Mouse (Mus musculus) stomach, postnatal 0 days (tissue): Measurements from ENCODE around the gene Crb2.

Experiments used
- CTCF ChIP-seq: IDR thresholded peaks from 2 replicates; pipeline ENCODE4 v1.5.1; 2016; ENCODE audit warnings: antibody characterized with exemption, low read depth, mild to moderate bottlenecking, moderate library complexity
- EP300 ChIP-seq: optimal IDR thresholded peaks from 2 replicates; pipeline ENCODE3; 2016; ENCODE audit warnings: antibody characterized with exemption

GRCm38 (mm10) chr2:37782002-37782401 lies 6.0 kb downstream of the Crb2 start:
- TF ChIP-seq CTCF (no peak), EP300 (no peak)
